Mouse (Mus musculus): ENCODE data around the gene Dusp28. TPM values are rescaled to one million over a fixed set of nuclear protein-coding genes. Genes with fewer than 3 reads are reported as not detected.

The Dusp28 gene
- total RNA-seq, 2 experiments from 2014 or later: 16.9 to 18.5 TPM

GRCm38 (mm10) chr1:92937797-92938196, 31.0 kb downstream of the Dusp28 start:
- DNase-seq: no peak

GRCm38 (mm10) chr1:92939746-92940145, 33.0 kb downstream of the Dusp28 start:
- no peak for DNase-seq

GRCm38 (mm10) chr1:92943219-92943989, 36.6 kb downstream of the Dusp28 start:
- DNase-seq: no peak

- DNase-seq: peak in 1 of 2 experiments; percentile 0
Measured at GRCm38 (mm10) chr1:92947966-92948365, 41.2 kb downstream of the Dusp28 start.

GRCm38 (mm10) chr1:92949426-92949825, 42.6 kb downstream of the Dusp28 start:
- peak; percentile 13 to 40 for DNase-seq

- DNase-seq: peak in 1 of 2 experiments; percentile 0
Measured at GRCm38 (mm10) chr1:92950607-92951006, 43.8 kb downstream of the Dusp28 start, which contains the start of gene Gpr35. Gene Gpr35 (plus strand): TSS chr1:92950865.

- no peak for DNase-seq
Measured at GRCm38 (mm10) chr1:92953641-92954040, 46.9 kb downstream of the Dusp28 start.

- DNase-seq: peak; percentile 65 to 86
Measured at GRCm38 (mm10) chr1:92956571-92957335, 50.0 kb downstream of the Dusp28 start.

Other genes starting within 250 kb of the Dusp28 start
- 100 to 1,000 TPM; 467 to 480 TPM for gene Gpc1, start 75.3 kb upstream of the Dusp28 start, total RNA-seq (2021)
- not detected for gene Ankmy1, start 4.1 kb upstream of the Dusp28 start, total RNA-seq (2021)
- 10 to 100 TPM; 69.4 to 69.9 TPM for gene Rnpepl1, start 3.8 kb downstream of the Dusp28 start, total RNA-seq (2021)
- gene Capn10, start 27.4 kb downstream of the Dusp28 start, total RNA-seq (2021): 1 to 10 TPM; 5.6 to 7.2 TPM
- under 1 TPM; 0.59 to 0.62 TPM for gene Gpr35, start 43.9 kb downstream of the Dusp28 start, total RNA-seq (2021)
- gene Aqp12, start 99.4 kb downstream of the Dusp28 start, total RNA-seq (2021): not detected
- gene Kif1a, start 195.0 kb downstream of the Dusp28 start, total RNA-seq (2021): 1 to 10 TPM; 1.2 to 1.8 TPM
- not detected for gene Agxt, start 228.3 kb downstream of the Dusp28 start, total RNA-seq (2021)

All from heart, adult 18-20 months (tissue).